Mouse (Mus musculus) CD4-positive, CD25-positive, alpha-beta regulatory T cell, adult 4 months (primary cell): ENCODE results near the gene 4933405L10Rik. TPM values are rescaled to one million over a fixed set of nuclear protein-coding genes. Genes with fewer than 3 reads are reported as not detected.

Experiments
- ATAC-seq: one replicate; pipeline ENCODE4 v1.8.0; 2017
- polyA plus RNA-seq, 2 experiments: library from polyadenylated mRNA; unstranded; fragments of 100-300 nt; shearing (Covaris generic); gene quantifications; one replicate each; pipeline ENCODE4 v1.2.1; 2017

Gene 4933405L10Rik
- polyA plus RNA-seq = not detected

GRCm38 (mm10) chr8:105707498-105708403, at the start of gene 4933405L10Rik, which contains the start of gene Enkd1:
4933405L10Rik (plus strand) TSS chr8:105707655.
Enkd1 (minus strand) TSS chr8:105708210.
- peak; percentile 100 for ATAC-seq

- ATAC-seq = peak; percentile 89
Measured at GRCm38 (mm10) chr8:105661167-105661566, 46.3 kb upstream of the 4933405L10Rik start.

GRCm38 (mm10) chr8:105677891-105678290, 29.6 kb upstream of the 4933405L10Rik start:
- no peak for ATAC-seq

- no peak for ATAC-seq
Measured at GRCm38 (mm10) chr8:105685325-105685724, 22.1 kb upstream of the 4933405L10Rik start.

- peak; percentile 88 for ATAC-seq
Measured at GRCm38 (mm10) chr8:105685796-105686308, 21.6 kb upstream of the 4933405L10Rik start, which contains the start of gene Carmil2. Carmil2 (plus strand) TSS chr8:105686274.

- ATAC-seq = peak; percentile 16
Measured at GRCm38 (mm10) chr8:105686551-105686950, 20.9 kb upstream of the 4933405L10Rik start.

- no peak for ATAC-seq
Measured at GRCm38 (mm10) chr8:105687512-105687911, 19.9 kb upstream of the 4933405L10Rik start.

- no peak for ATAC-seq
Measured at GRCm38 (mm10) chr8:105688242-105688752, 19.2 kb upstream of the 4933405L10Rik start.

GRCm38 (mm10) chr8:105689256-105689982, 18.0 kb upstream of the 4933405L10Rik start:
- ATAC-seq = no peak

GRCm38 (mm10) chr8:105689983-105690360, 17.5 kb upstream of the 4933405L10Rik start:
- ATAC-seq = no peak

GRCm38 (mm10) chr8:105690978-105691377, 16.5 kb upstream of the 4933405L10Rik start:
- no peak for ATAC-seq

- ATAC-seq = no peak
Measured at GRCm38 (mm10) chr8:105692449-105693182, 14.8 kb upstream of the 4933405L10Rik start.

GRCm38 (mm10) chr8:105693648-105694047, 13.8 kb upstream of the 4933405L10Rik start:
- no peak for ATAC-seq

- ATAC-seq = no peak
Measured at GRCm38 (mm10) chr8:105694051-105694799, 13.2 kb upstream of the 4933405L10Rik start.

GRCm38 (mm10) chr8:105695080-105695780, 12.2 kb upstream of the 4933405L10Rik start:
- ATAC-seq = no peak

- ATAC-seq = no peak
Measured at GRCm38 (mm10) chr8:105697196-105697780, 10.2 kb upstream of the 4933405L10Rik start.

- ATAC-seq = no peak
Measured at GRCm38 (mm10) chr8:105698734-105699133, 8.7 kb upstream of the 4933405L10Rik start.

- no peak for ATAC-seq
Measured at GRCm38 (mm10) chr8:105699488-105700215, 7.8 kb upstream of the 4933405L10Rik start.

- ATAC-seq = peak; percentile 58
Measured at GRCm38 (mm10) chr8:105700566-105700965, 6.9 kb upstream of the 4933405L10Rik start.
